Mouse (Mus musculus) CD4-positive, CD25-positive, alpha-beta regulatory T cell (primary cell): ENCODE results near the gene Olfr551. TPM values are rescaled to one million over a fixed set of nuclear protein-coding genes. Genes with fewer than 3 reads are reported as not detected.

Experiments used
- polyA plus RNA-seq: library from polyadenylated mRNA; unstranded; fragments of 100-300 nt; shearing (Covaris generic); gene quantifications from one replicate; pipeline ENCODE4 v1.2.1, GENCODE M21; 2017

The Olfr551 gene
- polyA plus RNA-seq, result not detected

DNA sequence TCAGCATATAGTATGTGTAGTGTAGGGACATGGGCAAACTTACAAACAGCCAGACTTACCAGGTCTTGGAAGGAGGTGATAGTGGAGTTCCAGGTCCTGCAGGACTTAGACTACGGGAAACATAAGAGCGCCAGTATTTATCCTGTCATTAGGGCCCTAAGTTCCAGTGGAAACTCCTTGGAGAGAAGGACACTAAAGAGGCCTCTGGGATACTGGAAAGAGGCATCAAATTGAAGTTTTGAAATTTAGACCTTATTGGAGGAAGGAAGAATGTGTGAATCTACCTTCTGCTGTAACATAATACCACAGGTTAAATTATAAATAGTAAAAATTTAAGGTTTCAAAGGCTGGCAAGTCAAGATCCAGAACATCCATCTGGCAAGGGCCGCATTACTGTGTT, at the start of gene Olfr551:
TSS of gene Olfr551 (minus strand) at position 101 of the 400 bp plus-strand sequence.

DNA sequence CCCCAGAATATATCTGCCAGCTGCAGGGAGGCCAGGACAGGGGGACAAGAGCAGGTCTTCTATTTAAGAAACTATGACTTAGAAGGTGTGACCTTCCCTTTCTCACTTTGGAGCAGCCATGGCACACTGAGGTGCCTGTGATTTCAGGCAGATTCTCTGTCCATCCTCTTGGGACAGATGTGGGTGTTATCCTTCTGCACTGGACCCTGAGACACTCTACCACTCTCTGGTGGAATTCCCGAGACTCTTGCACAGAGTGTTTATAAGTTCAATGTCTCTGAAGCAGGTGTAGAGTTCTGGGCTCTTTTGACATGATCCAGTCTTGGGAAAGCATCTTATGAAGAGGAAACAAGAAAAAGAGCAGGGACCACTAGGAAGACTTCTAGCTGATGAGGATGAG, 46.4 kb upstream of the Olfr551 start, which contains the start of gene Olfr554:
TSS of gene Olfr554 (plus strand) at position 301 of the 400 bp plus-strand sequence.

DNA sequence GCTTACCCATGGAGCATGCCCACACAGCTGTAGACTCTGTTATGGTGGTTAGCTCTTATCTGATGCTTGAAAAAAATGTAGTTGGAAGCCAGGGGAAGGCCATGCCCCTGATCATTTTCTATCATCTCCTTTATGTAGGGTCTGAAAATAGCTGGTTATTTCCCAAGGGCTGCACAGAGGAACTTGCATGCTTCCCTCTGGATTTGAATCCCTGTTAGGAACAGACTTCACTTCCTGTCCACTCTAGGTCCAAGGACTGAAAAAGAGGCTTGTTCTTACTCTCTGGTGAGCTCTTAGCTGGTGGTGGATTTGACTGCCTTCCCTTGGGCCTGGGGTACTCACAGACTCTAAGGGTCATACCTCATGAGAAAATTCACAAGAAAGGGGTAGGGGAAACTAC, 26.4 kb upstream of the Olfr551 start, which contains the start of gene Olfr553:
TSS of gene Olfr553 (minus strand) at position 101 of the 400 bp plus-strand sequence.

DNA sequence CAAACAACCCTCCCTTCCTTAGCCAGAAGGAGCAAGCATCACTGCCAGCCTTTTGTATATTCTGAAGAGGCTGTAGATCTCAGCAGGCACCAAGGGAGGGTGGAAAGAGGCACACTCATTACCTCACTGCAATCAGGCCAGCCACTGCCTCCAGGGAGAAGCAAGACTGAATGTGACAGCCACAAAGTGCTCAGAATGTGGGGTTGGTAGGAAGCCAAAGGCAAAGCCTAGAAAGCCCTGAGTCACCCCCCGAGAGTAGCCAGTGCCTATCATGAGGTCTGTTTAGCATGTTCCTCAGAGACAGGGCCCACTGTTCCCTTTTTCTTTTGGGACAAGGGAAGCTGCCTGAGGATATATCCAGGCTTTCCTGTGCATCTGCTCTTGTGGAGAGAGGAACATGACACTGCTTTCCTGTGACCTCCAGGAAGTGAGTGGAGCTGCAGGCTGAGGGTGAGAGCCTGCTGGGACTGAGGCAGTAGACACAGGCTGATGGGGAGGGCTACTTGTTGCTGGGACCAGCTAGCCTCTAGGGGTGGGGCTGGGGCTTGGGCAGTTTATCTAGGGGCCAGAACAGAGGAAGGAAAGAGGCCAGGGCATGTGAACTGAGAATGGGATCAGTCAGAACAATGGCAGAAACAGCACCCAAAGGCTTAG, 5.8 kb upstream of the Olfr551 start, which contains the start of gene Olfr552:
TSS of gene Olfr552 (plus strand) at position 393 of the 654 bp plus-strand sequence.

DNA sequence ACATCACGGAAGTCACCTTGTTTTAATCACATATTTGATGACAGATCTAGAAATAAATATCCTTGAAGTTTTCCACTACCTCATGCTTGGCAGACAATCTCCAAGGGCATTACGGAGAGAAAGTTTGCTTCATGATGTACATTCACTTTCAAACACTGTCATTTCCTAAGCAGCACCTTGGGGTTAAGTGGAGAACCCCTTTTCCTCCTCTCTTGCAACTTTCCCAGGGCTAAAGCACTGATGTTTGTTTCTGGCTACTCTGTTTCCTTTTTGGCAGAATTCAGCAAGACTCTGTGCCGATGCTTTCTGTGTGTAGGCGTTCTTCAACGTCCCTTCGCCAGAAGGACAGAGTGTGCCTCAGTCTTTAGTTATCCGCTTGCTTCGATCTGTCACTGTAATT, 20.5 kb downstream of the Olfr551 start, which contains the start of gene Olfr550:
TSS of gene Olfr550 (plus strand) at position 301 of the 400 bp plus-strand sequence.

DNA sequence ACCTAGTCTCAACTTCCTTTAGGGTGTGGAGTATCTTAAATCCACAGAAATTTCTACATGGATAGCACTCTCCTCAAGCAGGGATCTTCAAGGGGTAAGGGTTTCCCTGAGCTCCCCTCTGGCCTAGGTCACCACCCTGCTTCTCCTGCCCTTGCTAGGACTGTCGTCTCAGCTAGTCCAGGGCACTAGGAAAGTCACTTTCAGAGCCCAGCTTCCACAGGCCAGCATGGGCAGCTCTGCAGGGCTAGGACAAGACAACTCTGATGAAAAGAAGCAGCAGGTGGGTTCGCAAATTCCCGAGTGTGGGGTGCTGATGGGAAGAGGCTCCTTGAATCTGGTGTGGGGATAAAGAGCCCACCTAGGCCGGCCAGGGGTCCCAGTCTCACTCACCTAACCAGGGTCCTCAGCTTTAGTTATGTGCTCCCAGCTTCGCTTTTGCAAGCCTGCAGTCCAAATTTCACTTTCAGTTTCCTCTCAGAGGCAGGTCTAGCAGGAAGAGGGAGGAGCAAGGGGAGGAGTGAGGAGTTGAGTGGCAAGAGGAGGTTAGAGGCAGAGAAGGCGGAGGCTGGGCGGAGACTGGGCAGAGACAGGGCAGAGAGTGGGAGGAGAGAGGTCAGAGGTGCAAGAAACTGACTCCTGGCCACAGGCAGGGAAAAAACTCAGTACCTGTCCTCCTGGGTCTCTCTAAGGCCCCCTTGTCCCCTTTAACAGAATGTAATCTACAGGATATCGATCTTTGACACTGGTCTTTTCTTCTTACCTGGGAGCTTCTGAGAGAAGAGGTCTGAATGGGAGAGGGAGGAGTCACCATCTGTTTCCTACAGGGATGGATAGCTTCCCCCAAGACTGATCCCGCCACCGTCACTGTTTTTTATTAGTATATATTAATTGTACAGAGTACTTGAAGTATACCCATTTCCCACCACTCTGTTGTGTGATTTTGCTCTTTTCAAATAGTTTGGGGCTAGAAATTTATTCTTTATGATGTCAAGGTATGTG, 26.4 kb downstream of the Olfr551 start, which contains the start of gene Trim21:
TSS of gene Trim21 (minus strand) at position 488 of the 999 bp plus-strand sequence.

DNA sequence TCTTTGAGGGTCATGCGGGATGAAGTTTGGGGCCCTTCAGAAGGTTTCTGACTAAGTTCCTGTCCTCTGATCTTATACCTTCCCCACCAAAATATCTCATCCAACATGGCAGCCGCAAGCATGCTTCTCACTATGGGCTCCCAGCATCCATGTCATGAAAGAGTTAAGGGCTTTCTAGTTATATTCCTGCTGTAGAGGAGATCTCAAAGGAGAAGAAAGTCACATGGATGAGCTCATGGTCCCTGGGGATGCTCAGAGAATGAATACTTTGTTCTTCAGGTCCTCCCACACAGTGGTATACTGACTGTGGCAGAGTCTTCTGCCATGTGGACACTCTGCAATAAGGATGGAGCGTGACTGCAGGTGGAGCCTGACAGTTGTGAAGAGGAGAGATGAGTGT, 42.1 kb downstream of the Olfr551 start, which contains the start of gene Olfr549:
TSS of gene Olfr549 (plus strand) at position 301 of the 400 bp plus-strand sequence.

DNA sequence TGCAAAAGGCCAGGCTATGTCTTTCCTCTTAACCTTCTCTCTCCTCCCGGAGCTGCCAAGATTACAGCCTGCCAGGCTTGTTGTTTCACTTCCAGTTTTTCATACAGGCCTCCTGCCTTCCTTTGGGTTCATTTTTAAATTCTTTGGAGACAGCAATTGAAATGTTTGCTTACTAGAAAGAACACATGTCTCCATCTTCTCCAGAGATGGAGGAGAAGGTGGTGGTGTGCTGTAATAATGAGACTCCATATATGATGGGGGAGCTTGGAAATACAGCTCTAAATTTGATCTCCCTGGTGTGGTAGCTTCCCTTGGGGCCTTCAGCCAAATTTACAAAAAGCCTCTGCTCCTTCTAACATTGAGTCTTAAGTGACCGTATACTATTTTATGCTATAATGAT, 51.1 kb downstream of the Olfr551 start, which contains the start of gene Olfr548-ps1:
TSS of gene Olfr548-ps1 (plus strand) at position 301 of the 400 bp plus-strand sequence.

DNA sequence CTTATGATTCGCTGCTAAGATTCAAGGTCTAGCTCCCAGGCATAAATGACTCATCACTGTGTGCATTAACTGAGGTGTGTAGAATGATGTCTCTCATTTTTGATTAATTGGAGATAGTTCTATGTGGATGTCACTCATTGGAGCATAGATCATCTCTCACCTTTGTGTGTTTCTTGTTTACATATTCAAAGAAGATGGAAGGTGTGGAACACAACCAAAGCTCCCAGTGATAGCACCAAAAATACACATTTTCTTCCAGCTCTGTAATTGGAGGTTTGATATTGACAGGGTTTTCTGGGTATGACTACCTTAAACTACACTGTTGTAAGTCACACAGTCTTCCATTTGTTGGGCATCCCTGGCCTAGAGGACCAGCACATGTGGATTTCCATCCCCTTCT, 57.2 kb downstream of the Olfr551 start, which contains the start of gene Olfr547:
TSS of gene Olfr547 (plus strand) at position 301 of the 400 bp plus-strand sequence.

Other genes with a start within 250 kb of the Olfr551 start
- 34.1 TPM for gene Rrm1, start 150.2 kb downstream of the Olfr551 start, polyA plus RNA-seq
- gene Olfr543, start 110.2 kb downstream of the Olfr551 start, polyA plus RNA-seq, result 0.25 TPM
- 0.07 TPM for gene Olfr544, start 103.6 kb downstream of the Olfr551 start, polyA plus RNA-seq
- not detected for gene Olfr545, start 92.3 kb downstream of the Olfr551 start, polyA plus RNA-seq
- not detected for gene Olfr547, start 57.1 kb downstream of the Olfr551 start, polyA plus RNA-seq
- not detected for gene Olfr548-ps1, start 51.0 kb downstream of the Olfr551 start, polyA plus RNA-seq
- gene Olfr549, start 42.0 kb downstream of the Olfr551 start, polyA plus RNA-seq, result not detected
- 94.3 TPM for gene Trim21, start 26.4 kb downstream of the Olfr551 start, polyA plus RNA-seq
- 0.04 TPM for gene Olfr550, start 20.4 kb downstream of the Olfr551 start, polyA plus RNA-seq
- not detected for gene Olfr552, start 5.9 kb upstream of the Olfr551 start, polyA plus RNA-seq
- gene Olfr553, start 26.3 kb upstream of the Olfr551 start, polyA plus RNA-seq, result not detected
- 0.31 TPM for gene Olfr554, start 46.5 kb upstream of the Olfr551 start, polyA plus RNA-seq
- not detected for gene Olfr555, start 66.9 kb upstream of the Olfr551 start, polyA plus RNA-seq
- not detected for gene Olfr556, start 73.0 kb upstream of the Olfr551 start, polyA plus RNA-seq
- 16.9 TPM for gene Trim68, start 95.4 kb upstream of the Olfr551 start, polyA plus RNA-seq
- not detected for gene Olfr557, start 104.0 kb upstream of the Olfr551 start, polyA plus RNA-seq
- gene Olfr558, start 110.3 kb upstream of the Olfr551 start, polyA plus RNA-seq, result not detected
- not detected for gene Olfr33, start 127.2 kb upstream of the Olfr551 start, polyA plus RNA-seq
- not detected for gene Olfr559, start 135.6 kb upstream of the Olfr551 start, polyA plus RNA-seq
- gene Olfr560, start 167.5 kb upstream of the Olfr551 start, polyA plus RNA-seq, result not detected
- gene Olfr78, start 167.6 kb upstream of the Olfr551 start, polyA plus RNA-seq, result not detected
- not detected for gene Olfr561, start 179.3 kb upstream of the Olfr551 start, polyA plus RNA-seq
- gene Olfr564, start 211.6 kb upstream of the Olfr551 start, polyA plus RNA-seq, result not detected